Mouse (Mus musculus): ENCODE measurements around the gene Sephs2.
A peak's percentile ranks its signal among the peaks of the same experiment; 100 is the strongest.
"Not testable (repeated sequence)": the region's sequence is repeated elsewhere in the genome, so short reads cannot be mapped to it uniquely, and the experiment has no call there.

Sephs2 gene

DNA sequence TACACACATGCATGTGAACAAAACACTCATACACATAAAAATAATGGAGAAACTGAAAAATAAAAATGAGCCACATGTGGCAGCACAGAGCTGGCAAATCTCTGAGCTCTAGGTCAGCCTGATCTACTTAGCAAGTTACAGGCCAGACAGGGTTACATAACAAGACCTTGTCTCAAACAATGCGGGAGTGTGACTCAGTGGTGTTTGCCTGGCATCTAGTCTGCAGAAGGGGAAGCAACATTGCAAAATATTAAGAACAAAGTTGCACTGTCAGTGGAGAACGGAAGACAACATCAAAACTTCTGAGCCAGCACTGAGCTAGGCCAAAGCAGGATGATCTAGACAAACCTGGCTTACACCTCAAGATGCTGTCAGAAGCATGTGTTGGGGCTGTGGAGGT is 3.6 kb downstream of the Sephs2 start:
- peak; percentile 40 for DNase-seq

DNA sequence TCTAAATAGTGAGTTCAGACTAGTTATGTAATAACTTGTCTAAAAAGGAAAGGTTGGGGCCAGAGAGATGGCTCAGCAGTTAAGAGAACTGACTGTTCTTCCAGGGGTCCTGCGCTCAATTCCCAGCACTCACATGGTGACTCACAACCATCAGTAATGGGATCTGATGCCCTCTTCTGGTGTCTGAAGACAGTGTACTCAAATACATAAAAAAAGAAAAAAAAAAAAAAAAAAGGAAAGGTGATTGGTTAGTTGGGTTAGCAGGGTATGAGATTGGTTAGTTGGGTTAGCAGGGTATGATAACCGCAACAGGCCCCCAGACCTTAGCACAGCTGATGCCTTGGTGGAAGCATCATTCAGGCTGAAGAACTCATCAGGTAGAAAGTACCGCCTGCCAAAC is 10.3 kb downstream of the Sephs2 start:
- DNase-seq = no peak

DNA sequence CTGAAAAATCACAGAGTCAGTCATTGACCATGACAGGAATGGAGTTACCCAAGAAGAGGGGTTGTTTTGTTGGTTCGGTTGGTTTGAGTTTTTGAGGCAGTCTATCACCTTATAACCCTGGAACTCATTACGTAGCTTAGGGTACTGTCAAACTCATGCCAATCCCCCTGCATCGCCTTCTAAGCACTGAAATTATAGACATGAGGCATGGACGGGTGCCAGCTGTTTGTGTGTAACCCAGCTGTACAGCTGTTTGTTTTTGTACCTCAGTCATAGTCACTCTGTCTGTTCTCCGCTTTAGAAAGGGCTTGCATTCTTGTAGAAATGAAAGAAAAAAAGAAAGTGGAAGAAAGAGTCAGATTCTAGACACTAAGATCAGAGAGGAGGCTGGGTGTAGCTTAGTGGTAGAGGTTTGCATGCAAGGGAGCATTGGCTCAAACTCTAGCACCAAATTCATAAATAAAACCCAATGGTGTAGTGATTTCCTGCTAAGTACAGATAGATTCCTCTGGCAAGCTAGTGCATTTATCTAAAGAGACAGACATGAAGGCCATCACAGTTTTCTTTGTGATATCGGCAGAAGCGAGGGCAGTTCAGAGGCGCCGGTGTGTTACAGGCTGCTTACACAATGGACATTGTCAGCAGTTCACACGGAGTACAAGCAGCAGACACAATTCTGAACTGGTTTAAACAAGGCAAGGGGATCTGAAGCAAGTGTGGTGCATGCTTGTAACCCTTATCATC is 11.5 kb downstream of the Sephs2 start:
- no peak for DNase-seq

DNA sequence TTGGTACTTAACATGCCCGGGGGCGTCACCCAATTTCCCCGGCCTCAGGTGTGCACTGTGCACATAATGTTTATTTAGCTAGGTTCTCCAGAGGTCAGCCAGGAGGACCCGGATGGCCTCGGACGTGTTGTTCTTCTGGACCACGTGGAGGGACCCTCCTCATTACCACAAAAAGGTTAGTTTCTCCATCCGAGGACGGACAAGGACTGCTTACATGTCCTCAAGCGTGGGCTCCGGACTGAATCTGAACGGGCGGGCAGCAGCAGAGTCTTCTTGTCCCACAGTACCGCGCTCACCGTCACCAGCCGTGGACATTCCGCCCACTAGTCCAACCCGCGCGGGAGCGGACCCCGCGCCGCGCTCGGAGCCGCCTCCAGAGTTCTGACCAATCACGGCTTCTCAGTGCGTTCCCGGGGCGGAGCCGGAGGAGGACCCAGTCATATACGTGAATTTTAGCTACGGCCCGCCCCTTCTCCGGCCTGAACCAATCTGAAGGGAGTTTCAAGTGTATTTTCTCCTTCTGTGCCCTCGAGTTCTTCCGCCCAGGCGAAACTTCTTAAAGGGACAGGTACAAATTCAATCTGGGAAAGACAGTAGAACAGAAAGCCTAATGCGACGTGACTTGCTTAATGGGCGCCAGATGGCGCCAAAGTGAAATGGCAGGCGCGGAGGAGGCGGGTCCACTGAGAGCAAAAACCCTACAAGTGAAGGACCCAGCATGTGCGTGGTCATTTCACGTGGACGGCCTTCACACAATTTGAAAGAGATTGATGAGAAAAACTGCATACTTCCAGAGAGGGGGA is 13.3 kb downstream of the Sephs2 start, which contains the start of gene Dctpp1:
Dctpp1 (minus strand) TSS at position 401 of the 803 bp plus-strand sequence.
- DNase-seq = peak; percentile 100

DNA sequence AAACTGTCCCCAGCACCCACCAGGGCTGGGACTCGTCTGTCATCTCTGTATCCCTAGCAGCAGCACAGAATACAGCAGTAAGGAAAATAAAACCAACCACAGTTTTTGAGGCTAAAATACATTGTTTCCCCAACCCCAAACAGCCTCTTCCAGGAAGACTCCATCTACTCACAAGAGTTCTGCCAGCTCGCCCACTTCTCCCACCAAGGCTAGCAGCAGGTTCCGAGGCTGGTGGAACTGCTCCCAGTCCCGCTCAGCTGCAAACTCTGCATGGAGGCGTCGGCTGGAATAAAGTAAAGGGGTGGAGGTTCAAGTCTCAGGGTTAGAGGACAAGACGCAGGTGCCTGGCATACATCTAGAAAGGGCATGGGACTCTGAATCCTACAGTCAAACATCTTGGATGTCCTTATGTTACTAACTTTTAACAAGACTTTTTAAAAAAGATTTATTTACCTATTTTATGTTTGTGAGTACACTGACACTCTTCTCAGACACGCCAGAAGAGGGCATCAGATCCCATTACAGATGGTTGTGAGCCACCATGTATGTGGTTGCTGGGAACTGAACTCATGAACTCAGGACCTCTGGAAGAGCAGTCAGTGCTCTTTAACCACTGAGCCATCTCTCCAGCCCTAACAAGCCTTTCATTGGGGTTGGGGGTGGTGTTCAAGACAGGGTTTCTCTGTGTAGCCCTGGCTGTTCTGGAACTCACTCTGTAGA is 14.5 kb downstream of the Sephs2 start:
- DNase-seq = no peak

DNA sequence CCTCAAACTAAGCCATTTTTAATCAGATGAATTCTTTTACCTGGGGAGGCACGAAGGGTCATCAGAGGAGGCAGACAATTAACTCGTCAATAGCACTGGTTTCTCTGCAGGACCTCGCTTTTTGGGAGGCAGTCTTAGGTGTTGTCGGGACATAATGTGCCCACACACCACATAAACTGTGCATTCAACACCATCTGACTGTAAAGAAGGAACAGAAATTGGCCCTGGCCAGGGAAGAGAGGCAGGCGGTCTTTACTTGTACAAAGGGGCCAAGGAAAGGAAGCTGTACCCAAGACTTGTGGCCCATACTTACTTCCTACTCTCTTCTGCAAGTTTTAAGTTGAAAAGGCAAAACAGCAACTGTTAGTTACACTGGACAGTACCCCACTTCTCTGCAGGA is 17.3 kb downstream of the Sephs2 start:
- DNase-seq = peak; percentile 18

DNA sequence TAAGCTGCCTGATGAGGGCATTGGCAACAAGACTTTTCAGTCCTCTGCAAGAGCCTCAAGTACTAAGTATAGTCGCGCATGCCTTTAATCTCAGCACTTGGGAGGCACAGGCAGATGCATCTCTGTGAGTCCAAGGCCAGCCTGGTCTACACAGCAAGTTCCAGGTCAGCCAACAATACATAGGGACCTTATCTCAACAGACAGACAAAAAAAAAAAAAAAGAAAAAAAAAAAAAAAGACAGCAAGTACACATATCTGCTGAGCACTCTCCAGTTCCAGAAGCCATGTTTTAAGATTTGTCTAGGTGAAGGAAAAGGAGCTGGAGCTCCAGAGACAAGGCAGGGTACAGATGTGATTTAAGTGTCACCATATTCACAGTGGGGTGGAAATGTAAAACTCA is 17.9 kb downstream of the Sephs2 start:
- no peak for DNase-seq

DNA sequence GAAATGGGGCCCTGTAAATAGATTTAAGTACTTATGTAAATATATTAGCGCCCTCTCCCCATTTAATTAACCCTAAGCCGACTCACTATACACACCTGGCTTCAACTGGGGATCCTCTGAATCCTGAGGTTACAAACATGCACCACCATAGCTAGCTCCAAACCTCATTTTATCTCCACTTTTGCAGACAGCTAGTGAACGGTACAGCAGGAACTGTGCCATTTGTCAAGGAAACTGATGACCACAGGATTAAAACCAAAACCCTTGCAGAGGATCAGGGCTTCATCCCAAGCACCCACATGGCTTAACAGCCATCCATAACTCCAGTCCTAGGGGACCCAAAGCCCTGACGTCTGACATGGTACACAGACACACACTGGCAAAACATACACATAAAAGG is 18.8 kb downstream of the Sephs2 start:
- no peak for DNase-seq

DNA sequence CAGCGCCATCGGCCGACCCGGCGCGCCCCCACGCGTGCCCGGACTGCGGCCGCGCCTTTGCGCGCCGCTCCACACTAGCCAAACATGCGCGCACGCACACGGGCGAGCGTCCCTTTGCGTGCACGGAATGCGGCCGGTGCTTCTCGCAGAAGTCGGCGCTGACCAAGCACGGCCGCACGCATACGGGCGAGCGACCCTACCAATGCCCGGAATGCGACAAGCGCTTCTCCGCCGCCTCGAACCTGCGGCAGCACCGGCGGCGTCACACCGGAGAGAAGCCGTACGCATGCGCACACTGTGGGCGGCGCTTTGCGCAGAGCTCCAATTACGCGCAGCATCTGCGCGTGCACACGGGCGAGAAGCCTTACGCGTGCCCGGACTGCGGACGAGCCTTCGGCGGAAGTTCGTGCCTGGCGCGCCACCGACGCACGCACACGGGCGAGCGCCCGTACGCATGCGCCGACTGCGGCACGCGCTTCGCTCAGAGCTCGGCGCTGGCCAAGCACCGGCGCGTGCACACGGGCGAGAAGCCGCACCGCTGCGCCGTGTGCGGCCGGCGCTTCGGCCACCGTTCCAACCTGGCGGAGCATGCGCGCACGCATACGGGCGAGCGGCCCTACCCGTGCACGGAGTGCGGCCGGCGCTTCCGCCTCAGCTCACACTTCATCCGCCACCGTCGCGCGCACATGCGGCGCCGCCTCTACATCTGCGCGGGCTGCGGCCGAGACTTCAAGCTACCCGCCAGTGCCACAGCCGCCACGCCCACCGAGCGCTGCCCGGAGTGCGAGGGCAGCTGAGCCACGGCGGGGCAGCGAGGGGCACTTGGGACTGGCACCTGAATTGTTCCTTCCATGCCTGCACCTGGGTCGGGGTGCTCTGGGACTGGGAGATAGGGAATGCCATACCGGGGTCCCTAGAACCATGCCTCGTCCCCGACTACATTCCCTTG is 19.8 kb downstream of the Sephs2 start:
- peak; percentile 96 for DNase-seq

DNA sequence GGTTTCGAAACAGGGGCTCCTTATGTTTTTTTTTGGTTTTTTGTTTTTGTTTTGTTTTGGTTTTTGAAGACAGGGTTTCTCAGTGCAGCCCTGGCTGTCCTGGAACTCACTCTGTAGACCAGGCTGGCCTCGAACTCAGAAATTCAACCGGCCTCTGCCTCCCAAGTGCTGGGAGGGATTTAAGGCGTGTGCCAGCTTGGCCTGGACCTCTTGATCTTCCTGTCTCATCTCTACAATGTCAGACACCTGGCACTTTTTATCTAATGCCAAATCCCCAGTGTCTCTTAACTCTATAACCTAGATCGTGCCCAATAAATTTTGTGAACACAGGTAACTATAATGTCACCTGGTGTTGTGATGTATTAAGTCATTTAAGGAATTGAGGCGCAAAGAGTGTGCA is 20.5 kb downstream of the Sephs2 start:
- no peak for DNase-seq

DNA sequence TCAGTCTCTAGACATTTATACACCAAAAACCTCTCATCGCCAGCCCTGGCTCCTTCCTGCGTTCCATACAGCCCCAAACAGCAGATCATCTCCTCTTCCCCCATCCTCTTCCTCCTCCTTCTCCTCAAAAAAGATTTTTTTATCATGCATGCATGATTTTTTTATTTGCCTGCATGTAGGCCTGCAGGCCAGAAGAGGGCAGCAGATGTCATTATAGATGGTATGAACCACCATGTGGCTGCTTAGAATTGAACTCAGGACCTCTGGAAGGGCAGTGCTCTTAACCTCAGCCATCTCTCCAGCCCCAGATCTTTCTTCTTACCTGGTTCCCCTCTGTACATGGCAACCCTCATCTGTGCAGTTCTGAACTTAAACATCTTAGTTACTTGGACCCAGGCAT is 21.4 kb downstream of the Sephs2 start:
- peak; percentile 55 for DNase-seq

DNA sequence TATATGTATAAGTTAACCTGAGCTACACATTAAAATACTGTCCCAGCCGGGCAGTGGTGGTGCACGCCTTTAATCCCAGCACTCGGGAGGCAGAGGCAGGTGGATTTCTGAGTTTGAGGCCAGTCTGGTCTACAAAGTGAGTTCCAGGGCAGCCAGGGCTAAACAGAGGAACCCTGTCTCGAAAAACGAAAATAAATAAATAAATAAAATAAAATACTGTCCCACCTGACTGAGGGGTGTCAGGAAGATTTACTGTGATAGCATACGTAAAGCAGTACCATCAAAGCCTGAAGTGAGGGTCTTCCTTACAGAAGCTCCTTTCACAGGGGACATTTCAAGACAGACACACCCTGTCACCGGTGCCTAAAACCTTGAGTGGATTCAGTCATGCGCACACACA is 23.3 kb downstream of the Sephs2 start:
- not testable (repeated sequence) for DNase-seq

DNA sequence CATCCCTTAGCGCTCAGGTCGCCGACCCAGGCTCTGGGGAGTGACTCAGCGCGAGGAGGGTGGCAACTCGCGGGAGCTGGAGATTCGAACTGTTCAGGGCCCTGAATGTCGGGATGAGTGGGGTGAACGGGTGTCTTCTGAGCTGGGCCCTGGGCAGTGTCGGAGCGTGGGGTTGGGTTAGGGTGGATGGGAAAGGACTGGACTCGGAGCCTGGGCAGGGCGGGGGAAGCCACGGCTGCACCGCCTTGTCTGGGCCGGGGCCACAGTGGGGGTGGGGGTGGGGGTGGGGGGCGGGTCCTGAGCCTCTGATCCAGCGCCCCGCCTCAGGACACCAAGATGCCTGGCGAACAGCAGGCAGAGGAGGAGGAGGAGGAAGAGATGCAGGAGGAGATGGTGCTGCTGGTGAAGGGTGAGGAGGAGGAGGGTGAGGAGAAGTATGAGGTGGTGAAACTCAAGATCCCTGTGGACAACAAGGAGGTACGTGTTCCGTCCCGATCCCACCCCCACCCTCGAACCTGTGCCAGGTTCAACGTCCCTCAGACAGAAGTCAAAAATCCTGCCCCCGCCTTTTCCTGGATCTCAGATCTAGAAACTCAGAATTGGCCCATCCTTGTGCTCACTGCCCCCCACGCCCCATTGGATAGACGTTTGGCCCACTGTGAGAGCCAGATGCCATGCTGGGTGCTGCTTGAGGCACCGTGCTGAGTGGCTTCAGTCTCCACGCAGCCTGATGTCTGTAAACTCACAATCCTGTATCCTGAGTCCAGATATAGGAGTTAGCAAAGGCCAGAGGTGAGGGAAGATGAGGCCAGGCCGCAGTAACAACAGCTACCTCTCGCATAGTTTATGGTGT is 29.0 kb downstream of the Sephs2 start:
- peak; percentile 42 for DNase-seq

DNA sequence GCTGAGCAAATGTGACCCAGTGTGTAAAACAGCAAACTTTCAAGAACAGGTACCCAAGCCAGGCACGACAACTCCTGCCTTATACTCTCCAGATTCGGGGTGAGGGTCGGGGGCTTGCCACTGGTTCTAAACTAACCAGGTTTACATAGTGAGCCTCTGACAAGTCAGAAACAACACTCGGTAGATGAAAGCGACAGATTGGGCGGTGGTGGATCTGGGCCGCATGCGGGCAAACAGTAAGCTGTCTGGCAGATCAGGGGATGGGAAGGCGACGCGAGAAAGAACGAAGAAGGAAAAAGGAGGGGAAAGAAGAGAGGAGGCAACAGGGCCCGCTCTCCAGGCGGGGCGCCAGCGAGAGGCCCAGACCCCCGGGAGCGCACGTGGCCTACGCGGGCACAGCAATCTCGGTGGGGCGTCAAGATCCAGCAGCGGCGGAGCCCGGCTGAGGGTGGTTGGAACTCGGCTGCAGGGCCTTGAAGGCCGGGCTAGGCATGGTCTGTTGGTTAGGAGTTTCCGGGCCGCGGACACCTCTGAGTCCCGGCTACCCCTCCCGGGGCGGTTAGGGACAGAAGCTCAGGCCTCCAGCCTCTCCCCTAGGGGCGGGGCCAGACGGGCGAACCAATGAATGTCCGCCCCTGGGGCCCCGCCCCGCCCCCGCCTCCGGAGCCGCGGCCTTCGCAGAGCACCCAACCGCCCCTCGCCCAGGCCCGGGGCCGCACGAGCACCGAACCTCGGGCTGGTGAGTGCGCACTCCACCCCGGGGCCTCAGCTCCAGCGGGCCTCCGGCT is 29.8 kb downstream of the Sephs2 start, which contains the start of gene Zfp771:
Zfp771 (plus strand) TSS at position 405 of the 788 bp plus-strand sequence.
- DNase-seq = peak; percentile 98

DNA sequence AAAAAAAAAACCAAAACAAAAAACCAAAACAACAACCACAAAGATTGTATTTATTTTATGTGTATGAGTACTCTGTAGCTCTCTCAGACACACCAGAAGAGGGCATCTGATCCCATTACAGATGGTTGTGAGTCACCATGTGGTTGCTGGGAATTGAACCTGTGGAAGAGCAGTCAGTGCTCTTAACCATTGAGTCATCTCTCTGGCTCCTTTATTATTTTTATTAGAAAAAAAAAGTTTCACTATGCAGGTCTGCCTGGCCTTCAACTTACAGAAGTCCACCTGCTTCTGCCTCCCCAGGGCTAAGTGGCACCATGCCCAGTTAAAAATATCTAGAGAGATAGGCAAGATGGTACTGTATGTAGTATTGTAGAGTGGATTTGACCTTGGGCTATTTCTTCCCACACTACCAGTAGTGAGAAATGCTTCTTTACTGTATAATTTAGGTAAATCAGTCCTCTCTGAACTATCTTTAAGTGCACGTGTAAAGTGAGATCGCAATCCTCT is 30.4 kb downstream of the Sephs2 start:
- DNase-seq = no peak

DNA sequence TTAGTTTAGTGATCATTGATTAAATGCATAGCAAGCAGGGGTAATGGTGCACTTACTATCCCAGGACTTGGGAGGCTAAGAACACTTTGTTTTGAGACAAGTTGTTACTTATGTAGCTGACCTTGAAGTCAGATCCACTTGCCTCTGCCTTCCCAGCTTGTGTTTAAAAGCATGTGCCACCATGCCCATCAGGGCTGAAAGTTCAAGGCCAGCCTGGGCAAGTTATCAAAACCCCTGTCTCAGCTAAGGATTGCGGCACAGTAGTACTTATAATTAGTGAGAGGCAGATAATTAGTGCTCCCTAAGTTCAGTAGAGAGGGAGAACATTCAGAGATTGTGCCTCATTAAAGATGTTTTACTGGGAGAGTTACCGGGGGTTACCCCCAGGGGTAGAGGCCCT is 39.1 kb downstream of the Sephs2 start:
- DNase-seq = no peak

DNA sequence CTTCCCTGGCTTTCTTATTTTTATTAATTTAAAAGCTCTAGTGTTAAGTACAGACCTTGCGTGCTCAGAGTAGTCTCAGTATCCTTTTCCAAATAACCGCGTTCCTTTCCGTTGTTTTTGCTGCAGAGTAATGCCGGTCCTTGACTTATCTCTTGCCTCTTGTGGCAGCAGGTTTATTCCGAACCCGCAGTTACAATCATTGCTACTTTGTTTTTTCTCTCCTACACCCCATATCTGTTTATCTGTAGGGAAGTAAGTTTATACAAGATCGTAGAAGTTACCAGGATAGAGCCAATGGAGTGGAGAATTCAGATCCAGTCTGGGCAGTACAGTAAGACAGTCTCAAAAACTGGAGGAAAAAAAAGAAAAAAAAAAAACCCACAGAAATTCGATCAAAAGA is 40.1 kb downstream of the Sephs2 start:
- DNase-seq = no peak

DNA sequence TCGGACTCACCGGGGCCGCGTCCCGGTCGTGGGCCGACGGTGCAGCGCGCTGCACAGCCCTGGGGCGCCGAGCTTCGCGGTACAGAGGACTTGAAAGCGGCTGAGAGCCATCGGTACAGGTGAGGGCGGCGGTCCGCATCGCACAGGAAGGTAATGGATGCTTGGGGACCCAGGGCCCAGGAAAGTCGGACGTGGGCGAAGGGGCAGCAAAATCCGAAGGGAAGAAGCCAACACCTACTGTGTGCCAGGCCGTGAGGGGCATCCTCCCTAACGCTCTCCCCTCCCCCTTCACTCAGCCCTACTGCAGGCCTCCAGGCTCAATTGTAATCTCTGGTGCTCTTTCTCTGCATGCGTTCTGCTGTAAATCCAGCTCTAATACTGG is 40.5 kb downstream of the Sephs2 start:
- DNase-seq = no peak

DNA sequence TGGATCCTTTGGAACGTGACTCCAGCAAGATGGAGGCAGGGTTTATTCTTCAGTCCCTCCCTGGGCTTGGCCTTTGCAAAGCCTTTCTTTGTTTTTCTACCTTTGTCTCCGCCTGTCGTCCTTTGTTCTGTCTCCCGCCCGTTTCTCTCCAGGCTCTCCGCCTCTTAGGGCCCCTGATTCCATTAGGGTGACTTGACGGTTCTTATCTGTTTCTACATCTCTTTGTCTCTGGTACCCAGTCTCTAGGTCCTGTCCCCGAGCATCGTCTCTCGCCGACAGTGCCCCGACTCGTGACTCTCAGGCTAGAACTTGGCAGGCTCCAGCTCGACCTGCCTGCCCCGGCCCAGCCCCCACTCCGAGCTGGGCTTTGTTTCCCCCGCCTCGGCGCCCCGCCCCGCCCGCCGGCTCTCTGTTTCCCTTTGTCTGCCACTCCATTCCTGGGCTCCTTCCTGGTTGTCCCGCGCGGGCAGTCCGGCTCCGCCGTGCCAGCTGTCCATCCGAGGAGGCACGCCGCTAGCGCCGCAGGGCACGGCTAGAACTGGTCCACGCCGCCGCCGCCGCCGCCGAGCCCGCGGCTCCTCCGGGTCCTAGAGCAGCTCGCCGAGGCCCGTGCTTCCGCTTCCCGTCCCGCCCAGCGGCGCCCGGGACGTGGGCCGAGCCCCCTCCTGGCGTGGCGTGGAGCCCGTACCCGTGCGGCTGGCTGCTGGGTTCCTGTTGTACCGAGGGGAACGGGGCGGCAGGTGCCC is 41.1 kb downstream of the Sephs2 start, which contains the start of the genes Zfp553 and Sept1:
Zfp553 (plus strand) TSS at position 440 of the 746 bp plus-strand sequence.
Sept1 (minus strand) TSS at position 509 of the 746 bp plus-strand sequence.
- peak; percentile 83 for DNase-seq

Data from lung, postnatal 36 days (tissue).